Mouse (Mus musculus): ENCODE results near the gene Olfr403.
"Not testable (repeated sequence)": the region's sequence is repeated elsewhere in the genome, so short reads cannot be mapped to it uniquely, and the experiment has no call there.

- TF ChIP-seq CTCF (IDR thresholded peaks at IDR 0.05; ENCODE audit: control insufficient read depth, insufficient read depth, low read length); POLR2A (IDR thresholded peaks at IDR 0.05; ENCODE audit: borderline replicate concordance, control insufficient read depth, low read depth, low read length): not testable (repeated sequence)
Observed at GRCm38 (mm10) chr11:74140001-74140400, 46.0 kb upstream of the Olfr403 start.
